Mouse (Mus musculus): Measurements from ENCODE around the gene Ddx59.
A peak's percentile ranks its signal among the peaks of the same experiment; 100 is the strongest.

The Ddx59 gene

GRCm38 (mm10) chr1:136449541-136449940 is 34.5 kb downstream of the Ddx59 start:
- no peak for DNase-seq (ENCODE audit: low read depth)

DNA sequence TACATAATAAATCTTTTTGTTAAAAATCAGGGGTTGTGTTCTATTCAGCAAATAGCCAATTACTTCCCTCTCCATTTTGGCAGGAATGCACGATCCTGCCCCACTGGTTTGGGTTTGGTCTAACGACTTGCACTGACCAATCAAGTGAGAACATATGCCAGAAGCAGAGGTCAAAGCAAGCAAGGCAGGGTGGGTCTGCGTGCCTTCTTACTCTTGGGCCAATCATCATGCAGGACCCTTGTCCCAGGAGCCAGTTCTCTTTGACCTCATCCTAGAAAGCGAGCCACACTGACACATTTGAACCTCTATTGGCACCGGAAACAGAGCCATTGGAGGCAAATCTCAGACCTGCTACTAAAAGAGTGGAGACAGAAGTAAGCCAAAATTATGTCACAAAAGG is 35.1 kb downstream of the Ddx59 start:
- DNase-seq (ENCODE audit: low read depth) = no peak

GRCm38 (mm10) chr1:136452421-136452820 is 37.4 kb downstream of the Ddx59 start:
- no peak for DNase-seq (ENCODE audit: low read depth)

DNA sequence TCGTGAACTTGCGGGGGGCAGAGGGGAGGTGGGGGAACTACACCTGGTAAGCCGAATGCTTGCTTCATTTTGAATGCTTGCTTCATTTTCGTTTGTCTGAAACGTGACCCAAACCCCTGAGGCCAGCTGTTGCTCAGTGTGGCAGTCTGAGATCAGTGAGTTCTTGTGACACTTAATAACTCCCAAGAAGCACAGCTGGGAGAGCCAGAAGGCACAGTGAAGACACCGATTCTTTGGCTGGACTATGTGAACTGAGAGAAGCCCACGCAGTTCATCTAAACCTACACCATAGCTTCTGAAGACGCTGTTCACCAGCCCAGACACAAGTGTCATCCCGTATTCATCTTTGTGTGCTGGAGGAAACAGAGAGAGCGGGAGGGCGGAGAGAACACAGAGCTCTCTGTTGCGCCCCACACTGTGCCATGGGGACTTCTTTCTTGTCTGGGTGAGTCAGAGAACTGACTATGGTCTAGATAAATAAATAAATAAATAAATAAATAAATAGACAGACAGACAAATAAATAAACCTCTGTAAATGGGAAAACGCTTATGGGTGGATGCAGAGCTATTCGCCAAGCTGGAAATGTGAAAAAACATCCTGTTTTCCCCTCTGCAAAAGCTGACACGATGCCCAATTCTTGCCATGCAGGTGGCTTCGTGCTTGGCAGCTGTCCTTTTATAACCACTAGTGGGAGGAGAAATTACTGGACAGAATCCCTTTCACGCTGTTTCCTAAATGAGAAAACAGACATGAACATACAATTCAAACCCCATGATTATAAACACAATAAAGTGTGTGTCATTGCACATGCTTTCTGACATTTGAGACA is 40.9 kb downstream of the Ddx59 start:
- DNase-seq (ENCODE audit: low read depth) = no peak

GRCm38 (mm10) chr1:136456741-136457140 is 41.7 kb downstream of the Ddx59 start:
- no peak for DNase-seq (ENCODE audit: low read depth)

GRCm38 (mm10) chr1:136457403-136457802 is 42.3 kb downstream of the Ddx59 start:
- no peak for DNase-seq (ENCODE audit: low read depth)

- DNase-seq (ENCODE audit: low read depth) = peak; percentile 84
Observed at GRCm38 (mm10) chr1:136458691-136459245, 43.7 kb downstream of the Ddx59 start.

DNA sequence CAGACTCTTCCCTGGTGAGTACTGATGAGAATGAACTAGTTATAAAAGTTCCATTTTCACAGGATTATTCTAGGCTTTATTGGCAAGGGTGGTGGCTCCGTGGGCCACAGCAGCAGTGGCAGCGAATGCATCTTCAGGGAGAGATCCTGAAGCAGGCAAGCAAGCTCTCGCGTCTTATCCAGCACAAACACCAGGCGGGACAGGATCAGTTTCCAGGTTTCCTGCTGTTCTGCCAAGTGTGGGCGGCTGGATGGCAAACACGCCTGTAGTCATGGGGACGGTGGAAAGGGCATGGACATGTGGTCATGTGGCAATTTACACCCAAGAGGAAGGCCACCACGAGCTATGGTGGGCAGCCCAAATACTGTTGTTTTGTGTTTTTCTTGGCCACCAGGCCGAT is 47.4 kb downstream of the Ddx59 start:
- no peak for DNase-seq (ENCODE audit: low read depth)

GRCm38 (mm10) chr1:136465168-136465567 is 50.1 kb downstream of the Ddx59 start:
- DNase-seq (ENCODE audit: low read depth) = peak; percentile 30

GRCm38 (mm10) chr1:136466143-136466811 is 51.2 kb downstream of the Ddx59 start, which contains the start of gene Kif14:
Kif14 (plus strand) TSS chr1:136466343.
- peak; percentile 97 for DNase-seq (ENCODE audit: low read depth)

DNA sequence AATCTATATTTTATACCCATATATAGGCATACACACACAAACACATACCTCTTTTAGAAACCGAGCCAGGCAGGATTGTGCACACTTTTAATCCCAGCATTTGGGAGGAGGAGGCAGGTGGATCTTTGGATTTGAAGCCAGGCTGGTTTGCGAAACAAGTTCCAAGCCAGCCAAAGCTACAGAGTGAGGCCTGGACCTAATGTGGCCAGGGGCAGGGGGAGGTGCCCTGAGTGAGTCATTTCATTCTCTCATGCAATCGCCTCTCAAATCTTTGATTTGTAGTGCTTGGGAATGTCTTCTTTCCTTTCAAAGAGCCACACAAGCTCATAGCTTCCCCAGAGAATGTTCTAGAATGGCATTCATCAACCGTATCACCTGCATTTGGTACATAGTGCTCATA is 54.3 kb downstream of the Ddx59 start:
- no peak for DNase-seq (ENCODE audit: low read depth)

DNA sequence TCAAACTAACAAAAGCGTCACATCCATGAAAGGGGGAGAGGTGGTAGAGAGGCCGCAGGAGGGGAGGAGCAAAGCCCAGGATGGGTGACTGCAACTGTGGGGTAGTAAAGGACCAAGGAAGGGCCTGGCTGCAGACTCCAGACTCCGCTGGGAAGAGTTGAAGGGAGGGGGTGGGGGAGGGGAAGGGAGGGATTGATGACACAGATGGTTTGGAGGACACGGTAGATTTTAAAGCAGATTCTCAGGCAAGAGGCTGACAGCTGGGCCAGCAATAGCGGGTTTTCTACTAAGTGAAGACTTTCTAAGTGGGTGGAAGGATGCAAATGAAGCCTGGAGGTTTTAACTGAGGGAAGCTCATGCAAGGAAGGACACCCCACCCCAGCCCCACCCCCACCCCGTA is 55.4 kb downstream of the Ddx59 start:
- no peak for DNase-seq (ENCODE audit: low read depth)

Measured in 416B (cell line).